Mouse (Mus musculus) layer of hippocampus, adult 11-12 months (tissue): Measurements from ENCODE around the gene Uroc1.
A peak's percentile ranks its signal among the peaks of the same experiment; 100 is the strongest.

Experiments used
- DNase-seq: peaks from one replicate; pipeline ENCODE4 v3.0.0; 2022; ENCODE audit warnings: low spot score

The Uroc1 gene

DNA sequence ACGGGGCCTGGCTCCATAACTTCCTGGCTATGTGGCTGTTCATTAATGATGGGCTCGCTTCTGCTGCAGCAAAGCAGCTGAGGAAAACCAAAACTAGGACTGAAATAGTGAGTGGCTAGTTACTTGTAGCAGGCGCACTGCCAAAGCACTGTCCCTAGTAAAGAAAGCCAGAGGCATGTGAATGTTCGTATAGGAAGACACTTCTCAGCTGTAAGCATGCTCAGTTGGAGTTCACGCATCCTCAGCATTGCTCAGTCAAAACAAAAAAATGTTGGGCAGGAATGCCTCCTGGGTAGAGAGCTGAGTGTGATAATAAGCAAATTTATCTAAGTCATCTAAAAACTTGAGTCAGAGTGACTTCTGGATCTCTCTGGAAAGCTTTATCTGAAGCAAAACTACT is 25.1 kb downstream of the Uroc1 start:
- no peak for DNase-seq

DNA sequence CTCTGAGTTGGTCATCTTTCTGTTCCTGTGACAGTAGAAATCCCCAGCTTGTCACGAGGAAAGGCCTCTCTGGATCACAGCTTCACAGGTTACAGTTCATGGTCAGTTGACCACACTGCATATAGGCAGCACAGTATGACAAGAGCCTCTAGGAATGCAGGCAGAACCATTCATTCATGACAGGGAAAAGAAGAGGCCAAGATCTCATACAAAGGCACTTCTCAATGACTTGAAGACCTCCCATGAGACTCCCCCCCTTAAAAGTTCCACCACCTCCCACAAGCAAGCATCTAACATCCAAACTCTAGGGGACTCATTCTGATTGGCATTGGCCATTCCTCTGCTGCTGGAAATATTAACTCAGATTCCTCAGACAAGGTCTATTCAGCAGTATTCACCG is 26.4 kb downstream of the Uroc1 start:
- no peak for DNase-seq

DNA sequence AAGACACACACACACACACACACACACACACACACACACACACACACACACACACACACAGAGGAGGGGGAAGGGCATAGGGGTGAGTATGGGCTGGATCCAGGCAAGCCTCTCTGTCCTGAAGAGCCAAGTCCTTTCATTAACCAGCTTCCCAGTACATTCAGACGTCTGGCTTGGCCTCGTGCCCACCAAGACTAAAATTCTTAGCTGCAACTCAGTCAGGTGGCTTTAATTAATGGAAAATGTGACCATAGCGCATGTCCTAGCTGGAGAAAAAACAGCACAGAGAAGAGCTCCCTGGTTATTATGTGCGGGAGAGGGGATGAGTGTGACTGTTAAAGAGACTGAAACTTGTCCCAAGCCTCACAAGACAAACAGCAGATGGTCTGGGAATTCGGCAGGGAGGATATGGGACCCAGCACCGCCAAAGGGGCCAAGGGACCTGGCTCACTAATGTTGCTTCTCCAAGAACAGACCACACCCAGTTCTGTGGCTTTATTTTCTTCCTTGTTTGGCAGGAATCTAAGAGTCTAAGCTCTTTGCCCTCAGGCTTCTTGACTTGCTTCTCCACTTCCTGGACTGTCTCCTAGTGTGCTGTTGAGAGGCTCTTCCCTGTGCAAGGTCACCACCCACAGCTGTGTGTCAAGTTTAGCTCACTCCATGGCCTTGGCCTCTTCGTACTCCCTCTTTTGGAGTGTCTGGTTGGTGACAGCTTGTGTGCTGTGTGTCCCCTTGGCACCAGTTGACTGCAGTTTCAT is 27.1 kb downstream of the Uroc1 start:
- peak; percentile 39 for DNase-seq

DNA sequence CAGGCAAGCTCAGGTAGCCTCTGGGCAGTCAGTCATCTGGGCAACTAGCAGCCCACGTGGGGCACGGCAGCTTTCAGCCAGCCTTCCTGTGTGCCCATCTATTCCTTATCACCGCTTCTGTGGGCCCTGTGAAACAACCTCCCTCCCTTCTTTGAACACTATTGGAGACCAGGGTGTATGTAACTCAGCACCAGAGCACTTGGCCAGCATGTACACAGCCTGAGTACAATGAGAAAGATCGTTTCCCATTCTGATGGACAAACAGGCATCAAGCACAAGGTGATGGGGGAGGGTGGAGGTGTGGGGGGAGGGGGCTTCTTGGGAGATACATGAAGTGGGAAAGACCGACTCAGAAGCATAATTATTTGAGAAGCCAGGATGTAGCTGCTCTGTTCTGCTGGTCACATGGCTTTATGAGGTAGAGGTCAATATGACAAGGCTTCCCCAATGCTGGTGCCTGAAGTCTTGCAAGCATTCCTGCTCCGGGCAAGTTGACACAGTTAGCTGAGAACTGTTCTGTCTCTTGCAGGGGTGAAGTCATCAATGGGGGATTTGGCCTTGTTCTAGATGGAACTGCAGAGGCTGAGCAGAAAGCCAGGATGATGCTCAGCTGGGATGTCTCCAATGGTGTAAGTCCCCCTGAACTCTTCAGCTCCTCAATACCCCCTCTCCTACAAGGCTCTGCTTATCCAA is 28.0 kb downstream of the Uroc1 start:
- no peak for DNase-seq

DNA sequence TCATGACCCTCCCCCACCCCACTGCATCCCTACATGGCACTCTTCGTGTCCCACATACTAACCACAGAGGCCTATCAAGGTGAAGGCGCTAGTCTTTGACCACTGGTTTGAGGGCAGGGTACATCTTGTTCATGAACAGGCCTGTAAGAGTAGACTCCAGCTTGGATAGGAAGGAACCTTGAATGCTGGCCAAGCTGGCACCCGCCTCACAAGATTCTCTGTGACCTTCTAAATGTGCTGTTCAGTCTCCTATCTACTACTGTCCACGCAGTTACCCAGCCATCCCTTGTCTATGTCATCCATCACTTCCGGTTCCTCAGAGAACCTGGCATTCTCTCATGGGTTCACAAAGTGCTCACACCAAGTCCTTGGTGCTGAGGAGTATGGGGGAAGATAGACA is 30.2 kb downstream of the Uroc1 start:
- DNase-seq: no peak

DNA sequence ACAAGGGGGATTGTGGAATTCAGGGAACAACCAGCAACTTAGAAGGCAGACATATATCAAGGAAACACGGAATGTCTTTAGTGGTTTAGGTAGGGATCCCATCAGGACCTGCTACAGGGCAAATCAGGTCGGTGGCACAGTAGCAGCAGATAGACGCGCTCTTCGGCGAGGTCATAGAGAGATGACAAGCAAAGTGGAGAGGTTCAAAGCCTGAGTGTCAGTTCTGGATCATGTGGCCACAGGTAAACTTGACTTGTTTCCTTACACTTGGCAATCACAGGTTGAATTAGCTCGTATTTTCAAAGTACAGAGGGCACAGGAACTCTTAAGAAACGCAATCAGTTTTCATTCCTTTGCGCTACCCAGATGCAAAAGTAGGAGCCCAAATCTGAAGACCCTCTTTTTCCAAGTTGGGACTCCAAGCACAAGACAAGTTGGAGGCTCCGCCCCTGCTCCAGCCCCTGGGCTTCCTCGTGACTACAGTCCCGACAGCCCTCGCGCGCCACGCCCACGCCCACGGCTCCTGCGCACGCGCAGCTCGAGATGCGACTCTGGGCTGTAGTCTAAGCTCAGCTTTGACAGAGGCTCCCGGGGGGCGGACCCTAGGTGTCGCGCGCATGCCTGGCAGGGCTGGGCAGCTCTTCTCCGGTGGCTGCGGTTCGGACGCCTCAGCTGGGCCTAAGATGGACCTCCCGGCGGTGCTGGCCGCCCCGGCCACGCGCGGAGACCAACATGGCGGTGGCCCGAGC is 36.1 kb downstream of the Uroc1 start, which contains the start of gene Zxdc:
Gene Zxdc, plus strand, starts transcription at position 517 of the 749 bp plus-strand sequence.
- peak; percentile 100 for DNase-seq

DNA sequence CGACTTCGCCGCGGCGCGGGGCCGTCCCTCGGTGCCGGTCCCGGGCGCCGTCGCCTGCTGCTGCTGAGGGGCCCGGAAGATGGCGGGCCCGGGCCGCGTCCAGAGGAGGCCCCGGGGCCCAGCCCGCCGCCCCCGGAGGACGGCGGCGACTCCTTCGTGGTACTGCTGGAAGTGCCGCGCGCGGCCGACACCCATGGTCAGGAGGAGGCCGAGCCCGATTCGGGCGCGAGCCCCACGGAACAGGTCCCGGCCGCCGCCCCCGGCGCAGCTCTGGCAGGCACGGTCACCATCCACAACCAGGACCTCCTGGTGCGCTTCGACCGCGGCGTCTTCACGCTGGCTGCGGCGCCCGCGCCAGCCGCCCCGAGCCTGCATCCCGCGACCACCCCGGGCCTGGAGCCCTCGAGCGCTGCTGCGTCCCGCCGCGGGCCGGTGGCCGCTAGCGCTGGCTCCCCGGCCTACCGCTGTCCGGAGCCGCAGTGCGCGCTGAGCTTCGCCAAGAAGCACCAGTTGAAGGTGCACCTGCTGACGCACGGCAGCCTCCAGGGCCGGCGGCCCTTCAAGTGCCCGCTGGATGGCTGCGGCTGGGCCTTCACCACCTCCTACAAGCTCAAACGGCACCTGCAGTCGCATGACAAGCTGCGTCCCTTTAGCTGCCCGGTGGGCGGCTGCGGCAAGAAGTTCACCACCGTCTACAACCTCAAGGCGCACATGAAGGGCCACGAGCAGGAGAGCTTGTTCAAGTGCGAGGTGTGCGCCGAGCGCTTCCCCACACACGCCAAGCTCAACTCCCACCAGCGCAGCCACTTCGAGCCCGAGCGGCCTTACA is 36.9 kb downstream of the Uroc1 start:
- peak; percentile 34 for DNase-seq

DNA sequence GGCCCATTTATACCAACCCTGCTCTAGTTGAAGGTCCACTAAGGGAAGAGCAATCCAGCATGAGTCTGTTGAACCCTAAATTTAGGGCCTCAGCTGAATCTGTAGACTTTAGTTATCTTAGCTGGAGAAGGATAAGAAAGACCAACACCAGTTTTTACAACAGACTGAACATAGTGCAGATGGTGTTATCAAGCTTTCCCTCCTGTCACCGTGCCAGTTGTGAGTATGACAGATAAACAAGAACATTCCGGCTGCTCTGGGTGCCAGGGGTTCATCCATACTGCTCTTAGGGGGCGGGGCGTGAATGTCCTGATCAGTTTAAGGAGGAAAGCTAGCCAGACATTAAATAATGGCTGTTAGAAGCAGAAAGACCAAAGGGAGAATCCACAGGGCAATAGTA is 41.6 kb downstream of the Uroc1 start:
- DNase-seq: no peak

DNA sequence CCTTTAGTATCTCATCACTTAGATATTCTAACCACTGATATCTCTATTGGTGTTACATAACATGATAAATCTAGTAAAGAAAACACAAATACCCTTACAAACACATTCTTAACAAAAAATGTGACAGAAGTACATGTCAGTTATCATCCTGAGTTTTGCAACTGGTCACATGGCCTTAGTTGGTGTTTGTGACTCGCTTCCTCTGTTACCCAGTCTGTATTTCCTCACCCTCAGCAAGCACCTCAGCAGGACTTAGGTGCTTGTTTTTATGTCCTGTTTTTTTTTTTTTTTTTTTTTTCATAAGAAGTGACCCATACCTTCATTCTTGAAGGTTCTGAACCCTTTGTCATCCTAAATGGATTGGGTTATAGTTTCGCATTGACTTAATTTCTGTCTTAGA is 44.6 kb downstream of the Uroc1 start:
- no peak for DNase-seq

DNA sequence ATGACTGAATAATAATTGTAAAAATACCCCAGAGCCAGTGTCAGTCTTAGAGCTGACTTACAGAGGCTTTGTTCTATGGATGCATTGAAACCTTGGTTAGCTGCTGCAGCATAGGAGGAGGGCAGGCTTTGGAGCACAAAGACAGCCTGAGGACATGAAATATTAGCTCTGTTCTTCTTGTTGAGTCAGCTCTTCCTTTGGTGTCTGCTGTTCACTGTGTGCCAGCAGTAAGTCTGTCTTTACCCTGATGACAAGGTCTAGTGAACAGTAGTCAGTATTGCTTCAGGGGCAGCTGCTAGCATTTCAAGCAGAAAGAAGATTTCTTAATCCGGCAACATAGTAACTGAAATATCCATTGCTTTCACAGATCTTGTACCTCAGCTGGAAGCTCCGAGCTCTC is 48.4 kb downstream of the Uroc1 start:
- DNase-seq: no peak

DNA sequence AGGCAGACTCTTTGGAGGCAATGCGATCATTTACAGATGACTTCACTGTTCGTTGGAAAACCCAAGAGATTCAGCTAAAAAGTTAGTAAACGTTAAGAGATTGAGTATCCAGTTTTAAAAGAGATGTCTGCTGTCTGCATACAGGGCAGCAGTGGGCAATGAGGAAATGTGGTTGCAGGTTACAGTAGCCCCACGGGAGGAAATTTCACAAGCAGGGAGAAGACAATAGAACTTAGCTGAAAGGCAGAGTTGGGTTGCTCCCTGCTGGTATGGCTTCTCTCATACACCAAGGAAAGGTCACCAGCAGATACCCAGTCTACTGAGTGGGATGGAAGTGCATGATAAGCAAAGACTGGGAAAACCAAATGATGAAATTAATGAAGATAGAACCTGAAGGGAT is 57.5 kb downstream of the Uroc1 start:
- no peak for DNase-seq

DNA sequence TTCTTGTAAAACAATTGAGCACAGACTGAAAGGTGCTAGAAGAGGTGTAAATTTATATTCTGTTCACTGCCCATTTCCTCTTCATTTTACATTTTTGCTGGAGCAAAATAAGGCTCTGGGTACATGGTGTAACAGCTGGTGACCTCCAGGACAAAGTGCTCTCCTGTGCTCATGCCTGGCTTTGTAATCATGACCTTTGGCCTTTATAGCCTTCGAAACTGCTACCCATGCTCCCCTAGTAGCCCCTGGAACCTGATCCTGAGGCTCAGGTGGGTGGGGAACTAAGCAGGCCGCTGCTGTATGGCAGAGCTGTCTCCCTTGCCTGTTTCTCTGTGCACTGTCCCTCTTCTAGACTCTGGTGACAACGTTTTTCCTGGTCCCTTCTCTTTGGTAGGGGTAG is 60.9 kb downstream of the Uroc1 start:
- no peak for DNase-seq

DNA sequence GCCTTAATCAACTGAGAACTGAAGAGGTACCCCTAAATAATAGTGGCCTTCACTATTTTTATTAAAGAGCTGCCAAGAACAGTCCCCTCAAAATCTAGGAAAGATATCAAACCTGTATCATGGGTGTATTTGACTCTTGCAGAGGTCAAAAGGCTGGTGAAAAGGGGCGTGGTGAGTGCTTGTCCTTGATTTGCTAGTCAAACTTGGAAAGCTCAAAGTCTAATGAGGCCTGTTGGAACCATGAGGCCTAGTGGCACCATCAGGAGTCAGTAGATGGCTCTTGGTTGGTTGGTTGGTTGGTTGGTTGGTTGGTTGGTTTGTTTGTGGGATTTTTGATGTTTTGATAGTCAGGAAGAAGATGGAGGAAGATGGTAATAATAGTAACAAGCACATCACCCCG is 62.7 kb downstream of the Uroc1 start:
- DNase-seq: no peak

DNA sequence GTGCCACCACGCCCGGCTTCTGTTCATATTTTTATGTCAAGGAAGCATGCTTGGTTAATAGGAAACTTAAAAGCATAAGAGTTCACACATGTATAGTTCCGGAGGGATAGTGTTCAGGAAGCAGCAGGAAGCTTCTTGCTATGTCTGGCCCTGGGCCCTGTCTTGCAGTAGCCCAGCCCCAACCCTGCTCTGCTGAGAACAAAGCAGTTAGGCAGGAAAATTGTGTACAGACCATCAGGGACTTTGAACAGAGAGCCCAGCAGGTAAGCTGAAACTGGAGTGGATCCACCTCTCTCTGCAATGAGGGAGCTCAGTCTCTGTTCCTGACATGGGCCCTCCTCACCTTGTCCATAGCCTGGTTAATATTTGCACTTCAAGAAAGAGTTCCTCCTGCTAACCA is 64.2 kb downstream of the Uroc1 start:
- no peak for DNase-seq

DNA sequence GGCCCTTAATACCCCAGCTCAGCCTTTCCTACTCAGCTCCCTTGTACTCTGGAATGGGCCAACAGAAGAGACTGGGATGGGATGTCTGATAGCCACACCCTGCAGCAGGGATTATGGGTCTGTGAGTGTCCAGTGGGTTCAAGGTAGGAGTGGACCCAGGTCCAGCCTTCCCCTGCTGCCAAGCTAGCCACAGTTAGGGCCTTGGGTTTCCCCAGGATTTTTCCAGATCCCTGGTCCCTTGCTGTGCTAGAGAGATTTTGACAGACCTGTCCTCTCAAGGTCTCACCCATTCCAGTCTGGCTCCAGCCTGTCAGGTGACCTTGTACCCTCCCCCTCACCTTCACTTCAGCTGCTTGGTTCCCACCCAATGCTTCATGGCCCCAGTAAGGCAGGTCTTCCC is 75.5 kb downstream of the Uroc1 start:
- DNase-seq: no peak

DNA sequence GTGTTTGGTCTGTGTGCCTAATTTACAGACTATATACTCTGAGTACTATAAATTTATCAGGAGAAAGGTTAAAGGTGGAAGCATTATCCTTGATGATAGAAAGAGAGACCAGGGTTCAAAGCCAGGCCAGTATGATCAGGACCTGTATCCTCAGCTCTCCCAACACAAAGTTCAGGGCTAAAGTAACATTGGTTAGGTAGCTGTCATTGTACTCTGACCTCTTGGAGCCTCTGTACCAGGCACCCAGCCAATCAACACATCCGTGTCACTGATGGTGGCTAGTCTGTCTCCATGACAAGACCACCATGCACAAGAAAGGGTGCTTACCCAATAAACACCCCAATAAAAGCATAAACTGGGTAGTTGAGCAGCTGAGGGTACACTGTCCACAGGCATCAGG is 77.9 kb downstream of the Uroc1 start:
- DNase-seq: no peak

DNA sequence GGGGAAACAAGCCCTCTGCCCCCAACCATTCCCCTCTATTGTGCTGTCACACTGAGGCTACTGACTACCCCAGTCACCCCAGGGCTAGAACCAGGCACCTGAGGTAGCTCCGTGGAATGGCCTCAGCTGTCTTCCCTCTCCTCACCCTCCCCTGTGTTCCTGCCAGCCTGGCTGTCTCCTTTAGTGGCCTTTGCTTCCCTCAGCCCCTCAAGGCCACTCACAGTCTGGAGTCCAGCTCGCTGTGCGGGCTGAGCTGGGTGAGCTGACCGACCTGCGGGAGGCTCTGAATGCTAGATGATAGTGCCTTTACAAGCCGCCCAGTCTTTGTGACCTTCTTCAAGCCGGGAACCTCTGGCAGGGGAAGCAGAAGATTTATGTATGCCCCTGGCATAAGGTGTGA is 78.8 kb downstream of the Uroc1 start:
- no peak for DNase-seq
